In genomic region chr13:60033116-60033515, GRCm38 (mm10) we compare ENCODE assay signal across 12 mouse cellular contexts.
DNase-seq lines count a peak whose midpoint lies in the region.
"Had no signal": no experiment of that assay in that cellular context is flagged by ENCODE, and none has a peak within 500 bp of the region (broad histone marks: within the 10 kb centered on the region; RNA-seq: fewer than 3 reads in every experiment).

No protein-coding gene starts in this region.

- peak; percentile 46 for DNase-seq in adrenal gland, postnatal 10 days
- DNase-seq in adrenal gland, adult 18-20 months (ENCODE audit: low spot score in 2 of 2), result no peak
- peak; percentile 9 for DNase-seq in 416B (ENCODE audit: low read depth)
- DNase-seq in adrenal gland, postnatal 14 days, result peak; percentile 62
- no peak for DNase-seq in gastrocnemius, postnatal 36 days
- DNase-seq in kidney, postnatal 25 days, result no peak
- DNase-seq: B cell, adult 2 months; cerebellum, adult 18-20 months; cerebellum, adult 9-11 months; cerebellum, postnatal 36 days; heart, postnatal 14 days; kidney, adult 11 months had no signal

- intact Hi-C loops in gastrocnemius, postnatal 36 days (cut with DNase I), result no loop called here

Comparison
In these comparisons a context has a peak if more than half of its experiments do, and no peak if none do; other contexts are left out.
1. DNase-seq: peak in adrenal gland, postnatal 10 days (single experiment), 416B (single experiment) and adrenal gland, postnatal 14 days (single experiment); none in adrenal gland, adult 18-20 months (0 of 2), gastrocnemius, postnatal 36 days (0 of 2) and kidney, postnatal 25 days (0 of 2).